Mouse (Mus musculus): ENCODE results near the gene Phc2. TPM values are rescaled to one million over a fixed set of nuclear protein-coding genes. Genes with fewer than 3 reads are reported as not detected.

The Phc2 gene
- polyA plus RNA-seq, 1 experiment from 2014 or later, result 81.6 TPM

GRCm38 (mm10) chr4:128785921-128786654 lies 131.6 kb downstream of the Phc2 start:
- H3K36me3 ChIP-seq, result peaks cover 97% of the 10 kb centered on the region
- no peak for ATAC-seq (ENCODE audit: insufficient number of reproducible peaks, insufficient read depth, low FRiP score, low TSS enrichment, low read depth)
- H3K9ac ChIP-seq (replicated peaks), result no peak overlapping the region
- H3K4me1 ChIP-seq (replicated peaks), result peaks cover 15% of the 10 kb centered on the region
- H3K4me3 ChIP-seq (replicated peaks), result no peak overlapping the region
- no peaks in the 10 kb centered on the region for H3K9me3 ChIP-seq
- no peak overlapping the region for H3K4me2 ChIP-seq
- H3K27ac ChIP-seq, result no peak overlapping the region
- WGBS, result 94% methylated on average over 11 of the region's 11 CpGs
- no peaks in the 10 kb centered on the region for H3K27me3 ChIP-seq

GRCm38 (mm10) chr4:128787023-128787939 lies 132.8 kb downstream of the Phc2 start:
- no peak overlapping the region for H3K4me3 ChIP-seq (replicated peaks)
- H3K27me3 ChIP-seq, result no peaks in the 10 kb centered on the region
- no peak overlapping the region for H3K27ac ChIP-seq
- no peak for ATAC-seq (ENCODE audit: insufficient number of reproducible peaks, insufficient read depth, low FRiP score, low TSS enrichment, low read depth)
- H3K4me1 ChIP-seq (replicated peaks), result peaks cover 25% of the 10 kb centered on the region
- H3K4me2 ChIP-seq, result no peak overlapping the region
- H3K36me3 ChIP-seq, result peaks cover 97% of the 10 kb centered on the region
- no peaks in the 10 kb centered on the region for H3K9me3 ChIP-seq
- 93% methylated on average over 24 of the region's 24 CpGs for WGBS
- H3K9ac ChIP-seq (replicated peaks), result no peak overlapping the region

GRCm38 (mm10) chr4:128788108-128788507 lies 133.6 kb downstream of the Phc2 start:
- peaks cover 97% of the 10 kb centered on the region for H3K36me3 ChIP-seq

GRCm38 (mm10) chr4:128789646-128790045 lies 135.1 kb downstream of the Phc2 start:
- Histone ChIP-seq H3K9me3 (no peaks in the 10 kb centered on the region), H3K4me2 (no peak overlapping the region), H3K9ac (replicated peaks) (no peak overlapping the region), H3K27ac (no peak overlapping the region), H3K27me3 (no peaks in the 10 kb centered on the region), H3K4me3 (replicated peaks) (no peak overlapping the region), H3K36me3 (peaks cover 98% of the 10 kb centered on the region), H3K4me1 (replicated peaks) (peaks cover 25% of the 10 kb centered on the region)
- no peak for ATAC-seq (ENCODE audit: insufficient number of reproducible peaks, insufficient read depth, low FRiP score, low TSS enrichment, low read depth)
- 31% methylated on average over 18 of the region's 18 CpGs for WGBS

More at GRCm38 (mm10) chr4:128788108-128788507, 133.6 kb downstream of the Phc2 start:
- no peaks in the 10 kb centered on the region for H3K27me3 ChIP-seq
- H3K4me3 ChIP-seq (replicated peaks), result no peak overlapping the region
- H3K4me2 ChIP-seq, result no peak overlapping the region
- H3K4me1 ChIP-seq (replicated peaks), result peaks cover 25% of the 10 kb centered on the region
- no peak for ATAC-seq (ENCODE audit: insufficient number of reproducible peaks, insufficient read depth, low FRiP score, low TSS enrichment, low read depth)
- no peak overlapping the region for H3K27ac ChIP-seq
- WGBS, result 96% methylated on average over 4 of the region's 4 CpGs
- H3K9ac ChIP-seq (replicated peaks), result no peak overlapping the region
- no peaks in the 10 kb centered on the region for H3K9me3 ChIP-seq

GRCm38 (mm10) chr4:128793710-128794109 lies 139.2 kb downstream of the Phc2 start:
- Histone ChIP-seq H3K4me3 (replicated peaks) (no peak overlapping the region), H3K27ac (no peak overlapping the region; the same call in 1 of the 2 replicates), H3K4me1 (replicated peaks) (peaks cover 58% of the 10 kb centered on the region), H3K4me2 (no peak overlapping the region), H3K36me3 (peaks cover 69% of the 10 kb centered on the region), H3K27me3 (no peaks in the 10 kb centered on the region), H3K9me3 (no peaks in the 10 kb centered on the region), H3K9ac (replicated peaks) (no peak overlapping the region)
- WGBS, result 66% methylated on average over 1 of the region's 1 CpGs
- no peak for ATAC-seq (ENCODE audit: insufficient number of reproducible peaks, insufficient read depth, low FRiP score, low TSS enrichment, low read depth)

GRCm38 (mm10) chr4:128794198-128794597 lies 139.7 kb downstream of the Phc2 start:
- Histone ChIP-seq H3K36me3 (peaks cover 71% of the 10 kb centered on the region), H3K4me3 (replicated peaks) (no peak overlapping the region), H3K4me1 (replicated peaks) (peaks cover 62% of the 10 kb centered on the region), H3K9ac (replicated peaks) (no peak overlapping the region), H3K4me2 (no peak overlapping the region), H3K27ac (no peak overlapping the region), H3K27me3 (no peaks in the 10 kb centered on the region), H3K9me3 (no peaks in the 10 kb centered on the region)
- no peak for ATAC-seq (ENCODE audit: insufficient number of reproducible peaks, insufficient read depth, low FRiP score, low TSS enrichment, low read depth)
- WGBS, result 90% methylated on average over 8 of the region's 8 CpGs

GRCm38 (mm10) chr4:128795596-128795995 lies 141.1 kb downstream of the Phc2 start:
- ATAC-seq (ENCODE audit: insufficient number of reproducible peaks, insufficient read depth, low FRiP score, low TSS enrichment, low read depth), result no peak
- no peak overlapping the region for H3K9ac ChIP-seq (replicated peaks)
- no peaks in the 10 kb centered on the region for H3K9me3 ChIP-seq
- H3K27ac ChIP-seq, result peak overlapping the region; percentile 45; the same call in 1 of the 2 replicates
- H3K4me2 ChIP-seq, result peak overlapping the region; percentile 27
- peaks cover 59% of the 10 kb centered on the region for H3K36me3 ChIP-seq
- 11% methylated on average over 9 of the region's 9 CpGs for WGBS
- peaks cover 64% of the 10 kb centered on the region for H3K4me1 ChIP-seq (replicated peaks)
- H3K4me3 ChIP-seq (replicated peaks), result no peak overlapping the region
- no peaks in the 10 kb centered on the region for H3K27me3 ChIP-seq

- Histone ChIP-seq H3K27ac (no peak overlapping the region), H3K27me3 (no peaks in the 10 kb centered on the region), H3K9ac (replicated peaks) (no peak overlapping the region), H3K9me3 (no peaks in the 10 kb centered on the region), H3K4me2 (no peak overlapping the region), H3K4me1 (replicated peaks) (peaks cover 64% of the 10 kb centered on the region), H3K36me3 (peaks cover 47% of the 10 kb centered on the region), H3K4me3 (replicated peaks) (no peak overlapping the region)
- ATAC-seq (ENCODE audit: insufficient number of reproducible peaks, insufficient read depth, low FRiP score, low TSS enrichment, low read depth), result no peak
- WGBS, result 88% methylated on average over 8 of the region's 8 CpGs
These were observed 142.3 kb downstream of the Phc2 start for GRCm38 (mm10) chr4:128796788-128797187.

GRCm38 (mm10) chr4:128801675-128802465 lies 147.4 kb downstream of the Phc2 start:
- Histone ChIP-seq H3K9me3 (no peaks in the 10 kb centered on the region), H3K9ac (replicated peaks) (no peak overlapping the region), H3K36me3 (peaks cover 11% of the 10 kb centered on the region), H3K4me1 (replicated peaks) (peaks cover 75% of the 10 kb centered on the region), H3K27ac (no peak overlapping the region), H3K4me2 (0 out of 2 replicates have a peak overlapping the region, but pooled peaks have one; percentile 96), H3K27me3 (no peaks in the 10 kb centered on the region), H3K4me3 (replicated peaks) (no peak overlapping the region)
- no peak for ATAC-seq (ENCODE audit: insufficient number of reproducible peaks, insufficient read depth, low FRiP score, low TSS enrichment, low read depth)
- 65% methylated on average over 9 of the region's 9 CpGs for WGBS

Data from limb, embryonic 12.5 days (tissue).